Mouse (Mus musculus) gastrocnemius, postnatal 10 days (tissue): ENCODE measurements around the gene Gm28539. TPM values are rescaled to one million over a fixed set of nuclear protein-coding genes. Genes with fewer than 3 reads are reported as not detected.
"Not testable (repeated sequence)": the region's sequence is repeated elsewhere in the genome, so short reads cannot be mapped to it uniquely, and the experiment has no call there.

Experiments used
- DNase-seq: peaks from one replicate; pipeline ENCODE4 v3.0.0; 2021; ENCODE audit warnings: mixed read lengths
- total RNA-seq, 2 experiments: library from RNA; stranded (reverse); gene quantifications; 2 replicates each; pipeline ENCODE4 v1.2.3; 2021

The Gm28539 gene
- total RNA-seq, 2 experiments from 2014 or later = 4.8 to 5.5 TPM

- DNase-seq = peak; percentile 9
Observed at GRCm38 (mm10) chr16:18969420-18970128, 133.2 kb downstream of the Gm28539 start.

GRCm38 (mm10) chr16:18970837-18971236, 134.5 kb downstream of the Gm28539 start:
- DNase-seq = no peak

- not testable (repeated sequence) for DNase-seq
Observed at GRCm38 (mm10) chr16:18975665-18976064, 139.3 kb downstream of the Gm28539 start.

GRCm38 (mm10) chr16:18976315-18976714, 139.9 kb downstream of the Gm28539 start:
- no peak for DNase-seq

DNA sequence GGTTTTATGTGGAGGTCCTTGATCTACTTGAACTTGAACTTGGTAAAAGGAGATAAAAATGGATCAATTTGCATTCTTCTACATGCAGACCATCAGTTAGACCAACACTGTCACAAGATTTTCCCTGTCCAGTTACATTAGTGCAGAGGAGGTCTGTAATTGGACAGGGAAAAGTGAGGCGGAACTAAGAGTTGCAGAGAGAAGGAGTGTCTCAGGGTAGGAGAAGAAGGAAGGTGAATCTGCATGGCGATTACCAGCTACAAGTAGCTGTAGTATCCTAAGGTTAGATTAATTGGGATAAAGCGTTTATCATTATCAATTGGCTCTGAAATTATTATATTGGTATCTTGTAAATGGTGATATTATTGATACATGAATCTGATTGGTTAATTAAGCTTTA, 150.0 kb downstream of the Gm28539 start:
- no peak for DNase-seq

- DNase-seq = no peak
Observed at GRCm38 (mm10) chr16:18986860-18987259, 150.5 kb downstream of the Gm28539 start.

DNA sequence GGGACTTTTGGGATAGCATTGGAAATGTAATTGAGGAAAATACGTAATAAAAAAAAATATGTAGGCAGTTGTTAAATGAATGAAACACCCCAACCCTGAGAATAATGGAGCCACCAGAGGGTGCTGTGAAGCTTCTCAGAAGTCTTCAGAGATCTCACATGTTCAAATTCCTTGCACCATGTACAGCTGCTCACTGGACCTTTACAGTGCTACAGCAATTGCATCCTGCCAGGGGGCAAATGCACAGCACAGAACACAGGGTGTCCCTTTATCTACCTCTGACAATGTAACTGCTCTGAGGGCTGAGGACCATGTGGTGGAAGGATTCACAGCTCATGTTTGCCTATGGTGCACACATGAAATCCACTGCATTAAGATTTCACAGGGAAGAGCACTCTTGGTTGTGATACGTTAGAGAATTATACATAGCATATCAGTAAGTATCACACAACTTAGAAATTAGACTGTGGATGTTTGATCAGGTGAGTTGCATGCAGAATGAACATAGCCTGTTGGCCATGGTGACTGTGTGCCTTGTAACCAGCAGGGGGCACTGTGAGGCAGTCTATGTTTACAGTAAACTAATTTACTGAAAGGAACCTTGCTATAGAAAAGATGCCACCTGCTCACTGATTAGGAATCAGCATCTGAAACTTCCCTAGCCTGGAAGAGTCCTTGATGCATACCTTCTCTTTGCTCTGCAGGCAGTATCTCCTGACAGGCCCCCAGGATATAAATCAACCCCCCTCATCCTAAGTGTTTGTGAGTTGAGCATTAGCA, 166.4 kb downstream of the Gm28539 start:
- DNase-seq = not testable (repeated sequence)

DNA sequence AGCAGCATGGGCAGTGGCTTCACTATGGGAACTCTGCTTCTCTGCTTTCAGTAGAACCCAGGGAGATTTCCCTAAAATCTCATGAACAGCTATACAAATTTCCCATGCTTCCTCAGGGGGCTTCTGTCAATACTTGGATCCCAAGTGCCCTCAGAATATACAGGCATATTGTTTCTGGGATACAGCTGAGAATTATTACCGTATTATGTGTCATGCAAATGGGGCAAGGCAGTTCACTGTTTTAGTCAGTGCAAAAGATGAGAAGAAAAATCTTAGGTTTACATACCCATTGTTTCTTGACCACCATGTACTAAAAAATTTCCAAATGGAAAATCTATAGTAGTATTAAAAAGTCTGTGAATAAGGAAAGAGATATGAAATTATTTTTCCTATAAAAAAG, 167.4 kb downstream of the Gm28539 start:
- no peak for DNase-seq

GRCm38 (mm10) chr16:19005298-19005697, 168.9 kb downstream of the Gm28539 start:
- DNase-seq = no peak

Other genes with a start within 250 kb of the Gm28539 start
- 1 to 10 TPM; 2.3 to 5.5 TPM for gene Tbx1, start 245.9 kb upstream of the Gm28539 start, total RNA-seq
- gene Gp1bb, start 214.2 kb upstream of the Gm28539 start, total RNA-seq = not detected
- gene Gm49601, start 210.2 kb upstream of the Gm28539 start, total RNA-seq = 1 to 10 TPM; 1.6 to 3.6 TPM
- 10 to 100 TPM in 1 of 2 experiments, 1 to 10 TPM in 1; 7.9 to 15.7 TPM for gene Sept5, start 206.6 kb upstream of the Gm28539 start, total RNA-seq
- 10 to 100 TPM; 42.8 to 43.1 TPM for gene Cldn5, start 59.7 kb upstream of the Gm28539 start, total RNA-seq
- 10 to 100 TPM; 49.2 to 52.9 TPM for gene Ufd1, start 24.8 kb upstream of the Gm28539 start, total RNA-seq
- 1 to 10 TPM; 4.2 to 5.5 TPM for gene Cdc45, start 24.6 kb upstream of the Gm28539 start, total RNA-seq
- gene 2510002D24Rik, start within 50 bp of the Gm28539 start, total RNA-seq = 10 to 100 TPM; 18.3 to 19.6 TPM
- 10 to 100 TPM; 48.0 to 48.8 TPM for gene Mrpl40, start 40.3 kb downstream of the Gm28539 start, total RNA-seq
- gene Hira, start 40.5 kb downstream of the Gm28539 start, total RNA-seq = 10 to 100 TPM; 22.3 to 27.8 TPM